Mouse (Mus musculus) kidney, adult 8-10 months (tissue): ENCODE data around the gene Dbnl.
"Not testable (repeated sequence)": the region's sequence is repeated elsewhere in the genome, so short reads cannot be mapped to it uniquely, and the experiment has no call there.

Experiments
- DNase-seq, 2 experiments: peaks; one replicate each; pipeline ENCODE4 v3.0.0; 2022

The Dbnl gene

GRCm38 (mm10) chr11:5796939-5797338, 8.7 kb downstream of the Dbnl start:
- no peak for DNase-seq

- no peak for DNase-seq
These were observed 9.1 kb downstream of the Dbnl start for GRCm38 (mm10) chr11:5797371-5797770.

- DNase-seq: no peak
These were observed 9.6 kb downstream of the Dbnl start for GRCm38 (mm10) chr11:5797928-5798327.

GRCm38 (mm10) chr11:5799621-5800490, 11.6 kb downstream of the Dbnl start:
- DNase-seq: no peak

- no peak for DNase-seq
These were observed 13.2 kb downstream of the Dbnl start for GRCm38 (mm10) chr11:5801511-5801910.

- no peak for DNase-seq
These were observed 13.7 kb downstream of the Dbnl start for GRCm38 (mm10) chr11:5802005-5802404.

- peak in 1 of 2 experiments; percentile 14 for DNase-seq
These were observed 14.3 kb downstream of the Dbnl start for GRCm38 (mm10) chr11:5802457-5803217.

GRCm38 (mm10) chr11:5803551-5803981, 15.3 kb downstream of the Dbnl start, which contains the start of gene Pgam2:
Gene Pgam2, minus strand, starts transcription at chr11:5803733.
- peak; percentile 18 to 44 for DNase-seq

GRCm38 (mm10) chr11:5804174-5804573, 15.9 kb downstream of the Dbnl start:
- no peak for DNase-seq

- DNase-seq: no peak
These were observed 17.4 kb downstream of the Dbnl start for GRCm38 (mm10) chr11:5805711-5806110.

- DNase-seq: no peak
These were observed 19.7 kb downstream of the Dbnl start for GRCm38 (mm10) chr11:5807956-5808355.

- DNase-seq: not testable (repeated sequence)
These were observed 21.2 kb downstream of the Dbnl start for GRCm38 (mm10) chr11:5809487-5809886.

- no peak for DNase-seq
These were observed 25.1 kb downstream of the Dbnl start for GRCm38 (mm10) chr11:5813381-5813780.

- no peak for DNase-seq
These were observed 30.9 kb downstream of the Dbnl start for GRCm38 (mm10) chr11:5819223-5819622.

- DNase-seq: no peak
These were observed 37.1 kb downstream of the Dbnl start for GRCm38 (mm10) chr11:5825432-5825831.

- DNase-seq: no peak
These were observed 39.6 kb downstream of the Dbnl start for GRCm38 (mm10) chr11:5827931-5828330.

- no peak for DNase-seq
These were observed 40.4 kb downstream of the Dbnl start for GRCm38 (mm10) chr11:5828509-5829191.

GRCm38 (mm10) chr11:5829327-5829726, 41.0 kb downstream of the Dbnl start:
- no peak for DNase-seq

- DNase-seq: no peak
These were observed 46.2 kb downstream of the Dbnl start for GRCm38 (mm10) chr11:5834506-5834905.

GRCm38 (mm10) chr11:5835057-5835456, 46.8 kb downstream of the Dbnl start:
- no peak for DNase-seq

GRCm38 (mm10) chr11:5836126-5836525, 47.8 kb downstream of the Dbnl start:
- no peak for DNase-seq

GRCm38 (mm10) chr11:5837251-5838246, 49.3 kb downstream of the Dbnl start, which contains the start of gene Polm:
Gene Polm, minus strand, starts transcription at chr11:5838016.
- peak; percentile 94 to 96 for DNase-seq
